Mouse (Mus musculus): Measurements from ENCODE around the gene Slc43a3. TPM values are rescaled to one million over a fixed set of nuclear protein-coding genes. Genes with fewer than 3 reads are reported as not detected.

Gene Slc43a3
- polyA plus RNA-seq, 1 experiment from 2014 or later, result 30.0 TPM

- DNase-seq (ENCODE audit: low spot score), result no peak
Observed at GRCm38 (mm10) chr2:84937491-84938150, 1.2 kb downstream of the Slc43a3 start.

- no peak for DNase-seq (ENCODE audit: low spot score)
Observed at GRCm38 (mm10) chr2:84938249-84938946, 2.0 kb downstream of the Slc43a3 start.

- no peak for DNase-seq (ENCODE audit: low spot score)
Observed at GRCm38 (mm10) chr2:84939306-84939705, 2.9 kb downstream of the Slc43a3 start.

- no peak for DNase-seq (ENCODE audit: low spot score)
Observed at GRCm38 (mm10) chr2:84939711-84940110, 3.3 kb downstream of the Slc43a3 start.

- DNase-seq (ENCODE audit: low spot score), result no peak
Observed at GRCm38 (mm10) chr2:84941332-84941731, 5.0 kb downstream of the Slc43a3 start.

GRCm38 (mm10) chr2:84941795-84942194 is 5.4 kb downstream of the Slc43a3 start:
- DNase-seq (ENCODE audit: low spot score), result no peak

GRCm38 (mm10) chr2:84947154-84947771 is 10.9 kb downstream of the Slc43a3 start:
- DNase-seq (ENCODE audit: low spot score), result no peak

GRCm38 (mm10) chr2:84948252-84948651 is 11.9 kb downstream of the Slc43a3 start:
- no peak for DNase-seq (ENCODE audit: low spot score)

GRCm38 (mm10) chr2:84948721-84949120 is 12.3 kb downstream of the Slc43a3 start:
- no peak for DNase-seq (ENCODE audit: low spot score)

GRCm38 (mm10) chr2:84951027-84951426 is 14.6 kb downstream of the Slc43a3 start:
- DNase-seq (ENCODE audit: low spot score), result no peak

- no peak for DNase-seq (ENCODE audit: low spot score)
Observed at GRCm38 (mm10) chr2:84952251-84952650, 15.9 kb downstream of the Slc43a3 start.

- DNase-seq (ENCODE audit: low spot score), result no peak
Observed at GRCm38 (mm10) chr2:84952693-84953092, 16.3 kb downstream of the Slc43a3 start.

- DNase-seq (ENCODE audit: low spot score), result no peak
Observed at GRCm38 (mm10) chr2:84955435-84955834, 19.1 kb downstream of the Slc43a3 start.

GRCm38 (mm10) chr2:84956274-84956673 is 19.9 kb downstream of the Slc43a3 start:
- peak; percentile 67 for DNase-seq (ENCODE audit: low spot score)

- DNase-seq (ENCODE audit: low spot score), result no peak
Observed at GRCm38 (mm10) chr2:84958588-84959264, 22.3 kb downstream of the Slc43a3 start.

- DNase-seq (ENCODE audit: low spot score), result no peak
Observed at GRCm38 (mm10) chr2:84961300-84961699, 24.9 kb downstream of the Slc43a3 start.

GRCm38 (mm10) chr2:84961901-84962300 is 25.5 kb downstream of the Slc43a3 start:
- DNase-seq (ENCODE audit: low spot score), result no peak

- DNase-seq (ENCODE audit: low spot score), result no peak
Observed at GRCm38 (mm10) chr2:84962906-84963507, 26.6 kb downstream of the Slc43a3 start.

- peak; percentile 68 for DNase-seq (ENCODE audit: low spot score)
Observed at GRCm38 (mm10) chr2:84964111-84964801, 27.9 kb downstream of the Slc43a3 start.

GRCm38 (mm10) chr2:84967318-84967991 is 31.1 kb downstream of the Slc43a3 start:
- DNase-seq (ENCODE audit: low spot score), result no peak
